Comparison of ENCODE assay signal across 8 mouse cellular contexts in genomic region chr9:21366541-21367220, GRCm38 (mm10). TPM values are rescaled to one million over a fixed set of nuclear protein-coding genes. Genes with fewer than 3 reads are reported as not detected.
DNase-seq lines count a peak whose midpoint lies in the region; ATAC-seq lines count a peak whose summit lies in the region.

No protein-coding gene starts in this region.

- H3K4me3 ChIP-seq in forebrain, embryonic 15.5 days = peak overlapping the region; percentile 75
- H3K4me3 ChIP-seq in hindbrain, embryonic 14.5 days (replicated peaks; ENCODE audit: low read length) = peak overlapping the region; percentile 21

- ATAC-seq in forebrain, embryonic 15.5 days (replicated peaks) = peak; percentile 36
- peak; percentile 14; the same call in 1 of the 2 replicates for ATAC-seq in hindbrain, embryonic 14.5 days (ENCODE audit: low FRiP score)

- H3K9ac ChIP-seq in forebrain, embryonic 15.5 days (replicated peaks) = peak overlapping the region; percentile 43
- H3K9ac ChIP-seq in hindbrain, embryonic 14.5 days = peak overlapping the region; percentile 43

- H3K27me3 ChIP-seq in forebrain, embryonic 15.5 days = no peaks in the 10 kb centered on the region
- H3K27me3 ChIP-seq in hindbrain, embryonic 14.5 days (ENCODE audit: control insufficient read depth, insufficient read depth, low read length) = no peaks in the 10 kb centered on the region

- 40% methylated on average over 14 of the region's 14 CpGs for WGBS in forebrain, embryonic 15.5 days
- WGBS in hindbrain, embryonic 14.5 days = 40% methylated on average over 14 of the region's 14 CpGs

- peak; percentile 56 for DNase-seq in Muller cell, postnatal 12 days (ENCODE audit: inconsistent ontology term)
- peak; percentile 82 for DNase-seq in c-Kit-positive CD71-positive TER-119-positive erythroid progenitor cells, embryonic 14.5 days (ENCODE audit: low spot score)
- peak; percentile 66 for DNase-seq in hindbrain, embryonic 14.5 days (ENCODE audit: low spot score)
- DNase-seq in layer of hippocampus, postnatal 36 days = peak; percentile 55
- DNase-seq in lung, postnatal 14 days = peak; percentile 79
- DNase-seq in right cerebral cortex, adult 2 months (ENCODE audit: low spot score in 2 of 2) = peak; percentile 76
- peak; percentile 53 for DNase-seq in yolk sac, embryonic 10.5 days (ENCODE audit: low spot score)

- H3K9me3 ChIP-seq in forebrain, embryonic 15.5 days = no peaks in the 10 kb centered on the region
- no peaks in the 10 kb centered on the region for H3K9me3 ChIP-seq in hindbrain, embryonic 14.5 days (ENCODE audit: control insufficient read depth, low read length)

- peaks cover 3% of the 10 kb centered on the region; the same call in 1 of the 2 replicates for H3K36me3 ChIP-seq in forebrain, embryonic 15.5 days
- no peaks in the 10 kb centered on the region for H3K36me3 ChIP-seq in hindbrain, embryonic 14.5 days (replicated peaks; ENCODE audit: control insufficient read depth, insufficient read depth)

- H3K4me1 ChIP-seq in forebrain, embryonic 15.5 days = peaks cover 28% of the 10 kb centered on the region
- H3K4me1 ChIP-seq in hindbrain, embryonic 14.5 days (replicated peaks; ENCODE audit: control insufficient read depth, insufficient read depth, low read length) = peaks cover 22% of the 10 kb centered on the region

- peak overlapping the region; percentile 93 for H3K27ac ChIP-seq in forebrain, embryonic 15.5 days (replicated peaks)
- H3K27ac ChIP-seq in hindbrain, embryonic 14.5 days = peak overlapping the region; percentile 73

- peak overlapping the region; percentile 60 for H3K4me2 ChIP-seq in forebrain, embryonic 15.5 days (replicated peaks)
- H3K4me2 ChIP-seq in hindbrain, embryonic 14.5 days (replicated peaks) = peak overlapping the region; percentile 53

RNA-seq across cellular contexts. Expression of gene Ilf3, which starts 1.0 kb away (rescaled TPM):
- polyA plus RNA-seq in forebrain, embryonic 15.5 days (2015; fragmentation: Nextera tagmentation; extraction: Ambion mirVana) = 306 and 307 TPM in 2 replicates
- 188 and 201 TPM in 2 replicates for polyA plus RNA-seq in hindbrain, embryonic 14.5 days (2014; fragmentation: Nextera tagmentation; extraction: Ambion mirVana)
- 100 to 1,000 TPM in 1 of 2 experiments, 10 to 100 TPM in 1; 80.8 to 107 TPM for total RNA-seq in layer of hippocampus, postnatal 36 days (2021)

RNA-seq across cellular contexts. Expression of gene Qtrt1, which starts 45.0 kb away (rescaled TPM):
- 45.7 and 49.1 TPM in 2 replicates for polyA plus RNA-seq in forebrain, embryonic 15.5 days (2015; fragmentation: Nextera tagmentation; extraction: Ambion mirVana)
- polyA plus RNA-seq in hindbrain, embryonic 14.5 days (2014; fragmentation: Nextera tagmentation; extraction: Ambion mirVana) = 39.3 and 39.7 TPM in 2 replicates
- 10 to 100 TPM; 36.6 to 44.2 TPM for total RNA-seq in layer of hippocampus, postnatal 36 days (2021)

RNA-seq across cellular contexts. Expression of gene Slc44a2, which starts 46.2 kb away (rescaled TPM):
- 77.4 and 77.8 TPM in 2 replicates for polyA plus RNA-seq in forebrain, embryonic 15.5 days (2015; fragmentation: Nextera tagmentation; extraction: Ambion mirVana)
- 58.4 and 62.3 TPM in 2 replicates for polyA plus RNA-seq in hindbrain, embryonic 14.5 days (2014; fragmentation: Nextera tagmentation; extraction: Ambion mirVana)
- total RNA-seq in layer of hippocampus, postnatal 36 days (2021) = 10 to 100 TPM; 49.6 to 56.3 TPM

RNA-seq across cellular contexts. Expression of gene Ap1m2, which starts 54.5 kb away (rescaled TPM):
- 1.1 and 1.4 TPM in 2 replicates for polyA plus RNA-seq in forebrain, embryonic 15.5 days (2015; fragmentation: Nextera tagmentation; extraction: Ambion mirVana)
- 1.8 and 2.2 TPM in 2 replicates for polyA plus RNA-seq in hindbrain, embryonic 14.5 days (2014; fragmentation: Nextera tagmentation; extraction: Ambion mirVana)
- total RNA-seq in layer of hippocampus, postnatal 36 days (2021) = under 1 TPM; 0.35 to 0.57 TPM

RNA-seq across cellular contexts. Expression of gene Dnm2, which starts 58.0 kb away (rescaled TPM):
- polyA plus RNA-seq in forebrain, embryonic 15.5 days (2015; fragmentation: Nextera tagmentation; extraction: Ambion mirVana) = 74.7 and 77.1 TPM in 2 replicates
- polyA plus RNA-seq in hindbrain, embryonic 14.5 days (2014; fragmentation: Nextera tagmentation; extraction: Ambion mirVana) = 58.3 and 60.7 TPM in 2 replicates
- total RNA-seq in layer of hippocampus, postnatal 36 days (2021) = 10 to 100 TPM; 58.1 to 70.6 TPM

Comparison
In these comparisons a context has a peak if more than half of its experiments do, and no peak if none do; other contexts are left out.
1. Peak in every context shown above with its lines: DNase-seq, ATAC-seq, H3K4me3 ChIP-seq and H3K27ac ChIP-seq.